Mouse (Mus musculus) T-cell, adult 2 months (primary cell): ENCODE results near the gene Orai3.

Experiments used
- DNase-seq: peaks from one replicate; pipeline ENCODE4 v3.0.0; 2022; ENCODE audit warnings: low spot score

Orai3 gene

DNA sequence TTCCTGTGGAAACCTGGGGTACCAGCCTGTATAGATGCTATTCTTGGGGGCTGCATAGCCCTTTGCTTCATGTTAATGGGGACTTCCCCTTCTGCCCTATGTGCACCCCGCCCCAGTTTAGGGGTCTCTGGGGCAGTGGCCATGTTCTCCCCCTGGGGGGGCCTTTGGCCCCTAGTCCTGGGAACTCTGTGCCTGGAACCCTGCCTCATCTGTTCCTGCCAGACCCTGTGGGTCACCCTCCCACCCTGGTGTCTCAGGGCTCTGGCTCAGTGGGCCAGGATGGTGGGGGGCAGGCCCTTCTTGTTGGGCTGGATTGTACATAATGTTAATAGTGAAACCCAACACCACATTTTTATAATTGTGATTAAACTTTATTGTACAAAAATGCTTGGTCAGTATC, 30.1 kb downstream of the Orai3 start:
- DNase-seq: no peak

DNA sequence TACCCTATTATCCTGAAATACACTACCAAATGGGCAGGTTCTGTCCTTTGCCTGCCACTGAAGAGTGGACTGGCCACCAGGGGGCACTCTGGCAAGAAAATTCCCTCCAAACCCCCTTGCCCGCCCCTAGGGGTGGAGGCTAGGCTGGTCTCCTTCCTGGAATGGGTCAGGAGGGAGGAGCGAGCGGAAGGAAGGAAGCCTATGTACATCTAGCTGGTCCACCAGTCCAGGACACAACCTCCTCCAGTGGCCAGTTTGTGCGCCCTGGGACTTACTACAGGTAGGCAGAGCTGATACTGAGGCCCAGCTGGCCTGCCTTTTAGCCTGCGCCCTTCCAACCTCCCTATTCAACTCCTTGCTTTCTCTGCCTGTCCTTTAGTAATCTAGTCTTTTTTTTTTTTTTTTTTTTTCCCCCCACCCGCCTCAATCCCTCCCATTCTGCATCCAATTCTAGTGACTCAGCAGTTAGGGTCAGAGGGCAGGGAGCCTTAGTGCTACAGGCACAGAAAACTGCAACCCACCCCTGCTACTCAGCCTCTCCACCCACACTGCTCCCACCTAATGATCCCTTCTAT, 30.9 kb downstream of the Orai3 start, which contains the start of gene Hsd3b7:
Gene Hsd3b7 (plus strand): TSS at position 170 of the 575 bp plus-strand sequence.
- peak; percentile 72 for DNase-seq

DNA sequence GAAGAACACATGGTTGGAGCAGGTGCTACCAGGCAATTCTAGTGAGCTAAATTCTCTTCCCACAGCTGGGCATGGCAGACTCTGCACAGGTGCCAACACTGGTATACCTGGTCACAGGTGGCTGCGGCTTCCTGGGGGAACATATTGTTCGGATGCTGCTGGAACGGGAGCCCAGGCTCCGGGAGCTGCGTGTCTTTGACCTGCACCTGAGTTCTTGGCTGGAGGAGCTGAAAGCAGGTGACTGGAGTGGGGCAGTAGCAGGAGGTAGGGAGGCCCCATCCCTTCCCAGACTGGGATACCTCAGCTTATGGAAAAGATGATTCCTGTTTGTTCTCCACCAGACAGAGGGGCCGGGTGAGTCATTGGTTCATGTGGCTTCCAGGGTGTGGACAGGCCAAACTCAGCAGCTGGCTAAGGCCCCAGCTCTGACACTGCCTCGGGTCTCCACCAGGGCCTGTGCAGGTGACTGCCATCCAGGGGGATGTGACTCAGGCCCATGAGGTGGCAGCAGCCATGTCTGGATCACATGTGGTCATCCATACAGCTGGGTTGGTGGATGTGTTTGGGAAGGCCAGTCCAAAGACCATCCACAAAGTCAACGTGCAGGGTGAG, 31.5 kb downstream of the Orai3 start:
- no peak for DNase-seq

- DNase-seq: no peak
These were observed 32.7 kb downstream of the Orai3 start for GRCm38 (mm10) chr7:127802313-127802712.

DNA sequence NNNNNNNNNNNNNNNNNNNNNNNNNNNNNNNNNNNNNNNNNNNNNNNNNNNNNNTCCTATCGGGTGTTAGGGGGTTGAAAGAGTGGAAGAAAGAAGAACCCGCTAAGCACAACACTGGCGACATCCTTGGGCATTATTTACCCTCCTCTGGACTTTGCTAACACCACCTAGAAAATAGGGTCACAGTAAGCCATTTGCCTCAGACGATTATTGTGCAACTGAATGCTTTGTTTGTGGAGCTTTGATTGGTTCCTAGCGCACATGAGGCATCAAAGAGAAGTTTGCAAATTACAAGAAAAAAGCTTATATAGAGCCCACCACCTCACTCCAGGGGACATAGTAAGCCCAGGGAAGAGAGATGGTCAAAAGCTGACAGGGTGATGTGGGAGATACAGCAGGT, 39.2 kb downstream of the Orai3 start:
- DNase-seq: no peak

- DNase-seq: no peak
These were observed 40.2 kb downstream of the Orai3 start for GRCm38 (mm10) chr7:127809846-127810245.

GRCm38 (mm10) chr7:127810650-127811049, 41.0 kb downstream of the Orai3 start:
- DNase-seq: no peak

- no peak for DNase-seq
These were observed 41.6 kb downstream of the Orai3 start for GRCm38 (mm10) chr7:127811240-127811639.

DNA sequence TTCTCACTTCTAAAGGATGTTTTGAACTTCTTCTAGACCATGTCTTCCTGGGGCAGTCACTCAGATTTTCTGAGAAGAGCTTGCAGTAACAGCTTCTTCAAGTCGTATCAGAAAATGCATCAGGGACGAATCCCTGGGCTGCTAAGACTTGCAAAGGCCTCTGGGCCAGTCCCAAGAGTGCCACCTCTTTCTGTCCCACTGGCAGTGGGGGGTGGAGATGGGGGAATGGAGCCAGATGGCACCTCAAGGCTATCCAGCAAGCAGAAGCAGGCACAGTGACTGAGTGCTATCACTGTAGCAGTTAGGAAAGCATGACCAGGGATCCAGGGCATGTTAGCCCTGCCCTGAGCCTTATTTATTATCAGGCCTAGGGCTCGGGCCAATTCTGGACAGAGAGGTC, 42.7 kb downstream of the Orai3 start:
- no peak for DNase-seq

GRCm38 (mm10) chr7:127813821-127814220, 44.2 kb downstream of the Orai3 start:
- no peak for DNase-seq

DNA sequence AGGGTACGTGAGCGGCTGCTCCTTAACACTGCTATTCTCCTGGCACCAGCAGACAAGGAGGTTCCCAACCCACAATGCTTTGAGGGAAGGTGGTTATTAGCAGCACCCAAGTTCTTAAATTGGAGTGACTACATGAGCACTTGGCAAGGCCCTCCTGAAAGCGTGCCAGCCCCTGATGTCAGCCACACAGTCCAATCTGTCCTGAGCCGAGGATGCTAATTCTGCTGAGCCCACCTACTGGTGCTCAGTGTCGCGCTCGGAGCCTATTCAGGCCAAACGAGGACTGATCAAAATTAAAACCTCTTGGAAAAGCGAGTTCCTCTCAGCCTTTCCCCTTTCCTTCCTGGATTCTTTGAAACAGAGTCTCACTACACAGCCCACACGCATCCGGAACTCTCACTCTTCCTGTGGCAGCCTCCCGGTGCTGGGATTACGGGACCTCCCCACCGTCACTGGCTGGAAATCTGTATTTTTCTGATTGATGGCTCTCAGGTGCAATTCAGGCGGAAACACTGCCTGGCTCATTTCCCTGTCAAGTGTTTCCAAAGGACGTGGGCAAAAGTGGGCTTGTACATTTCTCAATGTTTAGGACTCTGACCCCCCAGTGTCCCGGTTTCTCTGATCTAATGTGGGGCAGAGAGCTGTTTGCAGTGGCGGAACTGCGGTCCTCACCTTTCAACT, 44.8 kb downstream of the Orai3 start:
- DNase-seq: no peak

DNA sequence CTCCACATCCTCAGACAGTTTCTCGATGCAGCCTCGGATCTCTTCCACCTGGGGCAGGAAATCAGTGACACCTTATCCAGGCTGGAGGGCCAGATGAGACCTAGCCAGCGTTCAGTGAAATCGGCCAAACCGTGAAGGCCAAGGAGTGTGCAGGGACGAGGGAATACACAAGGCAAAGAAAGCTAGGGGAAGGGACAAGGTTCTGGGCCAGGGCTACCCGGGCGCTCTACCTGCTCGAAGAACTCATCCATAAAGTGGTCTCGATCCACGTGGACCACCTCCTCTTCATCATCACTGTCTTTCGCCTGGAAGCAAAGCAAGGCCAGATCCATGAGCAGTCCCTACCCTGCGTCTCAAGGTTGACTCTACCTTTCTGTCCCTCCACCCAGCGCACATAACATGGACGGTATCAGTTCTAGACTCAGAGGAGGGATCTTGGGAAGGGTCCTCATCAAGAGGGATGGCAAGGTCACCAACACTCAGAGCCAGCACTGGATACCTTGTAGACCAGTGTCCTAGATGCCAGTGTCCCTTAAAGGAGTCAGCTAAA, 45.6 kb downstream of the Orai3 start:
- no peak for DNase-seq

- no peak for DNase-seq
These were observed 46.6 kb downstream of the Orai3 start for GRCm38 (mm10) chr7:127815954-127816821.

GRCm38 (mm10) chr7:127817053-127817452, 47.4 kb downstream of the Orai3 start:
- no peak for DNase-seq

GRCm38 (mm10) chr7:127817776-127818175, 48.2 kb downstream of the Orai3 start:
- no peak for DNase-seq

DNA sequence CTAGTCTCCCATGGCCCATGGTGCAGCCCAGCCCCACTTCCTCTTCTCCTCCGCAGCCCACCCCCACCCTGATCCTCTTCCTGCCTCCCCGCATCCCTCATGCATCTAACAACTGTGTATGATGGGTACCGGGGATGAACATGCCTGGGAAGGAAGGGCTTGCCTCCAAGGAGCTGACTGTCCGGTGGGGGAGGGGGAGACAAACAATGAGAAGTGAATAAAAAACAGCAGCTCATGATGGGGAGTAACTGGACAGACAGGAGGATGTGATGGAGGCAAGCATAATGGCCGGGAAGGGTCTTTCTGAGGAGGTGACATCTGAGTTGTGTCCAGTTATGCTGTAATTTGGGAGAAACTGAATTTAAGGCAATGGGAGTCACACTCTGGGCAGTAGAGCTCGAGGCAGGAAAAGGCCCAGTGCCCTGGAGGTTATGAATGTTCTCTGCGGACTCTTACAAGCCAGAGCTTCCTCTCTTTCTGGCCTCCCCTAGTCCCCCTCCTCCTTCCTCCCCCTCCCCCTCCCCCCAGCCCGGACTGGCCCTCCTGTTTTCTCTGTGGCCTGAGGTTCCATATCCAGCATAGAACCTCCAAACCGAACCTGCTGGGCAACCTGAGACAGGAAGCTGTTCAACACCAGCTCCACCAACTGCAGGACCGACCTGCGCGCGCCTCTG, 51.4 kb downstream of the Orai3 start:
- no peak for DNase-seq

DNA sequence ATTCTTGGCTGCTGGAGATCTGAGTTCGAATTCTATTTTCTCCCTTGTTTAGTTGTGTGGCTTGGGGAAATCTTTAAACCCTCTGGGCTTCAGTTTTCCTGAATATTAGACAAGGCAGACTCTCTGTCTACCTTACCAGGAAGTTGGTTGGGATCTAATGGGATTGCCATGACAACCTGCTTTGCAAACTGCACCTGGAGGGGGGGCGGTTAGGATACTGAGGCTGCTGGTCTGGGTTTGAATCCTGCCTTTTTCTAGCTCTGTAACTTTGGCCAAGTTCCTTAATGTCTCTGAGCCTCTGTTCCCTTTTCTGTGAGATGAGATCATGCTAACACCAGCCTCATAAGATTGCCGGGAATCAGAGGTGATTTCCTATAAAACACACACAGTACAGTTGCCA, 52.9 kb downstream of the Orai3 start:
- no peak for DNase-seq

GRCm38 (mm10) chr7:127823236-127824171, 53.9 kb downstream of the Orai3 start:
- DNase-seq: no peak

- DNase-seq: no peak
These were observed 54.7 kb downstream of the Orai3 start, which contains the start of the genes Stx4a and Stx1b for GRCm38 (mm10) chr7:127824176-127824871. Gene Stx4a, plus strand, starts transcription at chr7:127824294. Gene Stx1b, minus strand, starts transcription at chr7:127824549.
